Mouse (Mus musculus): Measurements from ENCODE around the gene Neurl1a. TPM values are rescaled to one million over a fixed set of nuclear protein-coding genes. Genes with fewer than 3 reads are reported as not detected.
A peak's percentile ranks its signal among the peaks of the same experiment; 100 is the strongest.

The Neurl1a gene
- polyA plus RNA-seq, 1 experiment, result 77.8 TPM

GRCm38 (mm10) chr19:47255036-47255435, 76.4 kb downstream of the Neurl1a start:
- H3K4me1 ChIP-seq (ENCODE audit: control insufficient read depth, insufficient read depth, low read length), result peaks cover 20% of the 10 kb centered on the region
- TF ChIP-seq POLR2A (IDR thresholded peaks at IDR 0.05; ENCODE audit: borderline replicate concordance, insufficient read depth, low read length) (no peak), CTCF (IDR thresholded peaks at IDR 0.05; ENCODE audit: borderline replicate concordance, insufficient read depth, low read depth, low read length) (no peak)
- 64% methylated on average over 2 of the region's 2 CpGs for WGBS
- no peaks in the 10 kb centered on the region for H3K27me3 ChIP-seq (ENCODE audit: control insufficient read depth, insufficient read depth, low read length)
- no peak overlapping the region for H3K4me3 ChIP-seq (replicated peaks; ENCODE audit: insufficient read depth, low read depth, low read length)
- DNase-seq, result no peak
- no peak overlapping the region for H3K27ac ChIP-seq (ENCODE audit: insufficient read depth, low read length)

GRCm38 (mm10) chr19:47255919-47256318, 77.3 kb downstream of the Neurl1a start:
- TF ChIP-seq CTCF (IDR thresholded peaks at IDR 0.05; ENCODE audit: borderline replicate concordance, insufficient read depth, low read depth, low read length) (no peak), POLR2A (IDR thresholded peaks at IDR 0.05; ENCODE audit: borderline replicate concordance, insufficient read depth, low read length) (no peak)
- H3K4me1 ChIP-seq (ENCODE audit: control insufficient read depth, insufficient read depth, low read length), result peaks cover 18% of the 10 kb centered on the region
- no peak overlapping the region for H3K27ac ChIP-seq (ENCODE audit: insufficient read depth, low read length)
- DNase-seq, result no peak
- no peaks in the 10 kb centered on the region for H3K27me3 ChIP-seq (ENCODE audit: control insufficient read depth, insufficient read depth, low read length)
- 86% methylated on average over 6 of the region's 6 CpGs for WGBS
- no peak overlapping the region for H3K4me3 ChIP-seq (replicated peaks; ENCODE audit: insufficient read depth, low read depth, low read length)

GRCm38 (mm10) chr19:47259581-47259980, 81.0 kb downstream of the Neurl1a start:
- WGBS, result 24% methylated on average over 5 of the region's 5 CpGs
- Histone ChIP-seq H3K4me3 (replicated peaks; ENCODE audit: insufficient read depth, low read depth, low read length) (no peak overlapping the region), H3K4me1 (ENCODE audit: control insufficient read depth, insufficient read depth, low read length) (peaks cover 7% of the 10 kb centered on the region), H3K27me3 (ENCODE audit: control insufficient read depth, insufficient read depth, low read length) (no peaks in the 10 kb centered on the region), H3K27ac (ENCODE audit: insufficient read depth, low read length) (no peak overlapping the region)
- DNase-seq, result peak; percentile 58 to 68
- TF ChIP-seq CTCF (IDR thresholded peaks at IDR 0.05; ENCODE audit: borderline replicate concordance, insufficient read depth, low read depth, low read length) (peak; percentile 89), POLR2A (IDR thresholded peaks at IDR 0.05; ENCODE audit: borderline replicate concordance, insufficient read depth, low read length) (no peak)

GRCm38 (mm10) chr19:47261196-47261595, 82.6 kb downstream of the Neurl1a start:
- 45% methylated on average over 8 of the region's 8 CpGs for WGBS
- no peak overlapping the region for H3K4me3 ChIP-seq (replicated peaks; ENCODE audit: insufficient read depth, low read depth, low read length)
- no peak for DNase-seq
- TF ChIP-seq CTCF (IDR thresholded peaks at IDR 0.05; ENCODE audit: borderline replicate concordance, insufficient read depth, low read depth, low read length) (no peak), POLR2A (IDR thresholded peaks at IDR 0.05; ENCODE audit: borderline replicate concordance, insufficient read depth, low read length) (no peak)
- no peaks in the 10 kb centered on the region for H3K27me3 ChIP-seq (ENCODE audit: control insufficient read depth, insufficient read depth, low read length)
- H3K27ac ChIP-seq (ENCODE audit: insufficient read depth, low read length), result no peak overlapping the region
- peaks cover 16% of the 10 kb centered on the region for H3K4me1 ChIP-seq (ENCODE audit: control insufficient read depth, insufficient read depth, low read length)

GRCm38 (mm10) chr19:47263621-47264020, 85.0 kb downstream of the Neurl1a start:
- no peak for TF ChIP-seq CTCF (IDR thresholded peaks at IDR 0.05; ENCODE audit: borderline replicate concordance, insufficient read depth, low read depth, low read length)
- TF ChIP-seq POLR2A (IDR thresholded peaks at IDR 0.05; ENCODE audit: borderline replicate concordance, insufficient read depth, low read length), result no peak
- peaks cover 29% of the 10 kb centered on the region for H3K4me1 ChIP-seq (ENCODE audit: control insufficient read depth, insufficient read depth, low read length)
- 87% methylated on average over 8 of the region's 8 CpGs for WGBS
- no peak for DNase-seq
- H3K27ac ChIP-seq (ENCODE audit: insufficient read depth, low read length), result no peak overlapping the region
- H3K27me3 ChIP-seq (ENCODE audit: control insufficient read depth, insufficient read depth, low read length), result no peaks in the 10 kb centered on the region
- no peak overlapping the region for H3K4me3 ChIP-seq (replicated peaks; ENCODE audit: insufficient read depth, low read depth, low read length)

DNA sequence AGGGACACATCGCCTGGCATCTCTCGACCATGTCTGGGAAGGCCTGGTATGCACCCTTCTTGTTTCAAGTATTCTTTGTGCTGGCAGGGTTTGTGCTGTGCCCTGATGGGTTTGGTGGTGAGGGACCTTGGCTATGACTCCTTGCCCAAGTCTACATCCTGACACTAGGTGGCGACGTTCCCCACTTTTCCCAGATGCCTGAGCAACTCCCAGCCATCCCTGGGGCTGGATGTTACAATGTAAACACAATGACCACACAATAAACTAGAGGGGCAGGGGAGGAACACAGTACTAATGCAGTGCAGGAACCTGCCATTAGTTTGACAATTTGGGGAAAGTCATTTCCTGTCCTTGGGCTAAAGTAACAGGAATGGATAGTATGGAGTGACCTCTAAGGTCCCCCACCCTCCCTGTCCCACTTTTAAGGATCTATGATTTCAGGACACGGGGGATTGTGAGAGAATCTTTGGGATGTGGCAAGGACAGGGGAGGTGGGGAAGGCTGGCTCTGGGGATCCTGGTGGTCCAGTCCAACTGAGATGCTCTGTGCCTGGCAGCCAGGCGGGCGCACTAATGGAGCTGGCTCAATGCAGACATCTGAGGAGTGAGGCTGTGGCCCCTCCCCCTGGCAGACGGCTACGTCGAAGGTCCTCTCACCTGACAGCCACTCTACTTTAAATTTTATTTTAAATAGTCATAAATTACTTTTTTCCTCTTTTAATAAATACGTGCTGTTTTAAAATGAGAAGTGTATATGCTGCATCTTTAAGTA, 85.9 kb downstream of the Neurl1a start:
- Histone ChIP-seq H3K27ac (ENCODE audit: insufficient read depth, low read length) (no peak overlapping the region), H3K4me3 (replicated peaks; ENCODE audit: insufficient read depth, low read depth, low read length) (no peak overlapping the region), H3K4me1 (ENCODE audit: control insufficient read depth, insufficient read depth, low read length) (peaks cover 29% of the 10 kb centered on the region), H3K27me3 (ENCODE audit: control insufficient read depth, insufficient read depth, low read length) (no peaks in the 10 kb centered on the region)
- peak; percentile 97 for TF ChIP-seq CTCF (IDR thresholded peaks at IDR 0.05; ENCODE audit: borderline replicate concordance, insufficient read depth, low read depth, low read length)
- no peak for TF ChIP-seq POLR2A (IDR thresholded peaks at IDR 0.05; ENCODE audit: borderline replicate concordance, insufficient read depth, low read length)
- DNase-seq, result peak; percentile 82 to 88
- WGBS, result 38% methylated on average over 11 of the region's 11 CpGs

- 34% methylated on average over 18 of the region's 18 CpGs for WGBS
Observed at GRCm38 (mm10) chr19:47266070-47266801, 87.6 kb downstream of the Neurl1a start.

More at GRCm38 (mm10) chr19:47266070-47266801, 87.6 kb downstream of the Neurl1a start:
- Histone ChIP-seq H3K27ac (ENCODE audit: insufficient read depth, low read length) (no peak overlapping the region), H3K27me3 (ENCODE audit: control insufficient read depth, insufficient read depth, low read length) (no peaks in the 10 kb centered on the region), H3K4me3 (replicated peaks; ENCODE audit: insufficient read depth, low read depth, low read length) (no peak overlapping the region), H3K4me1 (ENCODE audit: control insufficient read depth, insufficient read depth, low read length) (peaks cover 29% of the 10 kb centered on the region)
- TF ChIP-seq POLR2A (IDR thresholded peaks at IDR 0.05; ENCODE audit: borderline replicate concordance, insufficient read depth, low read length) (no peak), CTCF (IDR thresholded peaks at IDR 0.05; ENCODE audit: borderline replicate concordance, insufficient read depth, low read depth, low read length) (no peak)
- DNase-seq, result peak; percentile 54 to 58
